Mouse (Mus musculus): ENCODE measurements at regions not wholly inside any gene's neighbourhood (a gene's known extent, or its start where the extent isn't known, plus 50 kb on each side); places are given as distances from the start of the nearest gene placed in this dataset.
"Not testable (repeated sequence)": the region's sequence is repeated elsewhere in the genome, so short reads cannot be mapped to it uniquely, and the experiment has no call there.

DNA sequence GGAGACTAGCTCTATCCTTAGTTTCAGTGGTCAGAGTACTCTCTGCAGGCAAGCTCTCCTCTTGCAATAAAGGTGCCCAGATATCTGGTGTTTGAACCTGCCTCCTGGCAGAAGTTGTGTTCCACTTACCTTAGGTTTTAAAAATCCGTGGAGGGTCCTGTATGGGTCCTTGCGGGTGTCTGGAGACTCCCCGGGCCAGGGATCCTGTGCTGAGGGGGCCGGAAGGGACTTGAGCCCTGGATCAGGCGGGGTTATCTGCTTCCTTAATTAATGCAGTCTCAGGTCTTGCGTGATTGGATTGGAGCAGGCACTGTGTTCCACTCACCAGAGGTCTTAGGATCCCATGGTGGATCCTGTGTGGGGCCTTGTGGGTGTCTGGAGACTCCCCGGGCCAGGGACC is 103.0 kb upstream of the Speer2 start:
- not testable (repeated sequence) for TF ChIP-seq CTCF, EP300 (IDR thresholded peaks at IDR 0.05; ENCODE audit: low read depth)
